Mouse (Mus musculus) yolk sac, embryonic 10.5 days (tissue): ENCODE measurements around the gene Hist2h2aa1.
"Not testable (repeated sequence)": the region's sequence is repeated elsewhere in the genome, so short reads cannot be mapped to it uniquely, and the experiment has no call there.

Experiments used
- DNase-seq: peaks from one replicate; pipeline ENCODE4 v3.0.0-alpha.2; 2017; ENCODE audit warnings: low spot score

The Hist2h2aa1 gene

DNA sequence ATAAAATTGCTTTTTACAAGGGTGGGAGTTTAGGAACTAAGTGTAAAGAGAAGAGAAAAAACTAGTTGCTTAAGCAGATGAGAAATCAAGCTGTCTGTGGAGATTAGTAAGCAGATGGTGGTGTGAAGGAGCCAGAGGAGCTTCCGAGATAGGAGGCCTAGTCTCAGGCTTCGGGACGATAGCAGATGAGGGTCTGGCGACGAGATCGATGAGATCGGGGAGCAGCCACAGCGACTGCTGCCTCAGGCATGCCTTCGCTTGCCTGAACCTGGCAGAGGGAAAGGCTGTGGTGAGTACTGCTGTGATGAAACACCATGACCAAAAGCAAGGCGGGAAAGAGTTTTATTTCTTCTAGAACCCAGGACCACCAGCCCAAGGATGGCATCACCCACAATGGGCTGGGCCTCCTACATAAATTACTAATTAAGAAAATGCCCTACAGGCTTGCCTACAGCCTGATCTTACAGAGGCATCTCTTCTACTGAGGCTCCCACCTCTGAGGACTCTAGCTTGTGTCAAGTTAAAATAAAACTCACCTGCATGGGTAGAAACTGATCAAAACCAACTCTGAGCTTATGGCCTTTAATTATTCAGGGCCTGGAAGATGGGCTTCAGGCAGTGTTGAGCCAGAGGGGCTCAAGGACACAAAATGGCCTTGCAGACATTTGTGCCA lies 9.5 kb downstream of the Hist2h2aa1 start:
- no peak for DNase-seq

DNA sequence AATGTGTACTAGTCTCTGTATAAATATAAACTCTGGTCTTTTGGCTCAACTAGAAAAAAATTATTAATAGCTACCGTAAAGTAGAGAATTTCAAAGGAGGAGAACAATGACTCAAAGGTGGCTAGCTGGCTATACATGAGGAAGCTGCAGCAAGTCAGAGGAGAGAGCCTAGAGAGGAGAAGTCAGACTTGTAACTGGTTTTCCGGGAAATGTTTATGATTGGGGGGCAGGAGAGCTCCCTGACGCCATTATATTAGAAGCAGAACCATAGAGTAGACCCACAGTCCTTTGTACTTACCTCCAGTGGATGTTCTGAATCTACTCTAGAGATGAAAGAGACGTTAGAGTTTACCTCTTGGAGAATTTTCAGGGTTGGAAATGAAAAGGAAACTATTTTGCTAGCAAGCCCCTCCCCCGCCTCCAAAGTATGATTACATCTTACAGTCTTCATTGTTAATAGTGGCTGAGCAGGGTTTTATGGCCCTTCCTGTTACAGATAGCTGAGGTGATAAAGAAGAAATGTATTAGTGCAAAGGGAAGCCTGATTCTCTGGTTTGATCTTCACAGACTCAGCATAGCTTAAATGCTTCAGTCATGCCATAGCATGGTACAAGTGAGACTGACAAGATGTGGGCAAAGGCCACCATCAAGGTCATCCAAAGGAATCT lies 10.8 kb downstream of the Hist2h2aa1 start:
- no peak for DNase-seq

DNA sequence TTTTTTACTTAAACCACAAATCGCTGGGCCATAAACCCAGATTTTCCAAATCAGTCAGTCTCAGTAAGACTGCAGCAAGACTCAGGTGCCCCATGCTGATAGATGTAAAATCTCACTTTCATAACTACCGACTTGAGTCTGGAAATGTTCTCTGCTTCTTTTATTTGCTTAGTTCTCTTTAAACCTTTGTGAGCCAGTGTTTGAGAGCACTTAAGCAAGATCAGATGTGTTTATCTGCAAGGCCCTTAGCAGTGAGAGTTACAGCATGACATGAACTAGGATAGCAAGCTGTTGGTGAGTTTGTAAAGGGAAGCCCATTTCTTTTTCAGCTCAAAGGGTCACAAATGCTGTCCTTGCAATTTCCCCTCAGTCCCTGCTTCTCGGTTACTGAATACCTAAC lies 11.9 kb downstream of the Hist2h2aa1 start:
- no peak for DNase-seq

DNA sequence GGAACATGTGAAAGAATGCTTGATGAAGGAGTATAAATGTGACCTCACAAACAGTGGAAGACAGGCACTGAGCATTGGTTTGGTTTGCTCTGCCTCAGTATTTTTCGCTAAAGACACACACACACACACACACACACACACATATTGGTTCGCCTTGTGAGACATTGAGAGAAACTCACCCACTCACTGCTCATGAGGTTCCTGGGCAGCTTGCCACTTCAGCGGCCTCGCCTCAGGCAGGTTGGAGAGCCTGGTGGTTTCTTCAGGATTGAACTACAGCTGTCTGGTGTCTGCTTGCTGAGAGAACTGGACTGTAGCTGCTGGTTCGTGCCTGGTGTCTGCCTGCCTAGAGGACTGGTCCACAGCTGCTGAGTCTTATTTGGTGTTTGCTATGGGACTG lies 14.9 kb downstream of the Hist2h2aa1 start:
- DNase-seq: no peak

DNA sequence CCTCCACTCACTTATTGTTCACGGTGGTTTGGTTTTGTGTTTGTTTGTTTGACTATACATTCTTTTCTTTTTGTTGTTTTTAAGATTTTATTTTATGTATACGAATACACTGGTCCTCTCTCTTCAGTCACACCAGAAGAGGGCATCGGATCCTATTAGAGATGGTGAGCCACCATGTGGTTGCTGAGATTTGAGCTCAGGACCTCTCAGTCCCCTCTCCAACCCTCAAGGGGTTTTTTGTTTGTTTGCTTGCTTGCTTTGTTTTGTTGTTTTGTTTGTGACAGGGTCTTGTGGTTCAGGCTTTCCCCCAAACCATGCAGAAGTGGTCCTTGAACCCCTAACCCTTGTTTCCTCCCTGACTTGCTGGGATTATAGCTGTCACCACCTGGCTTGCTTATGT lies 16.3 kb downstream of the Hist2h2aa1 start:
- DNase-seq: no peak

DNA sequence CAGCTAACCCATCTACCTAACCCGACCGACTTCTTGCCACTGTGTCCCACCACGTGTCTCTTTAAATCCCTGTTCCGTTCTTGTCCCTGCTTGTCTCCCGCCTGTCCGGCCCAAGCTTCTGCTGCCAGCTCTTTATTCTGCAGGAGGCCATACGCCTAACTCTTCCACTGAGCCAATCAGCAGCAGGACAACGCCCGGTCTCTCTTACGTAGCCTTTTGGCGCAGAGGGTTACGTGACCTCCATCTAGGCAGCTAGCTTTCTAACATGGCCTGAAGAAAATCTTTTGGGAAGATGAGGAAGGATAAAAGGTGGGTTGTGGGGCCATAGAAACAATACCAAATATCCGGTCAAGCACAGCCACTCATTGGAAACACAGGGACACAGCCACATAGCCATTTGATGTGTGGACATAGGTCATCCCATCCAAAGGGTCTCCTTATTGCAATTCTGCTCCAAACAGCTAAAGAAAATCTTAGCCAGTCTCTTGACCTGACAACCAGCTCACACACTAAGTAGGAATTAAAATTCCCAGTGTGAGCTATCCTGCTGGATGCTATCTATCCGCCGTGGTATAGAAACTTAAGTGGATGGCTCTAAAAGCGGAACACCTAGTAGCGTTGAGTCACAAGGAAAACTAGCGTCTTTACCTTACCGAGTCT lies 17.0 kb downstream of the Hist2h2aa1 start:
- DNase-seq: peak; percentile 86

DNA sequence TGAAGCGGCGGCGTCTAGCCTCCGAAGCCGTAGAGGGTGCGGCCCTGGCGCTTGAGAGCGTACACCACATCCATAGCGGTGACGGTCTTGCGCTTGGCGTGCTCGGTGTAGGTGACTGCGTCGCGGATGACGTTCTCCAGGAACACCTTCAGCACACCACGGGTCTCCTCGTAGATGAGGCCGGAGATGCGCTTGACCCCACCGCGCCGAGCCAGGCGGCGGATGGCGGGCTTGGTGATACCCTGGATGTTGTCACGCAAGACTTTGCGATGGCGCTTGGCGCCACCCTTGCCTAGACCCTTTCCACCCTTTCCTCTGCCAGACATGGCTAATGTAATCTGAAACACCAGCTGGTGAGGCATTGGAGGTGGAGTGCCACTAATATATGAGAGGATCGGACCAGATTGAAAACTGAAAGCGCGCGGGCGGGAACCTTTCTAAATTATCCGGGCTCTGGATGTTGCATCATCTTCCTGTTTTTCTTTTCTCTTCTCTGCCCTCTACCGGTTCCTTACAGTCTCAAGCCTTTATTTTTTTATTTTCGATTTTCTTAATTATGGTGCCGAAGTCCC lies 17.8 kb downstream of the Hist2h2aa1 start, which contains the start of gene Hist2h4:
Gene Hist2h4, minus strand, starts transcription at position 333 of the 572 bp plus-strand sequence.
- DNase-seq: peak; percentile 97

DNA sequence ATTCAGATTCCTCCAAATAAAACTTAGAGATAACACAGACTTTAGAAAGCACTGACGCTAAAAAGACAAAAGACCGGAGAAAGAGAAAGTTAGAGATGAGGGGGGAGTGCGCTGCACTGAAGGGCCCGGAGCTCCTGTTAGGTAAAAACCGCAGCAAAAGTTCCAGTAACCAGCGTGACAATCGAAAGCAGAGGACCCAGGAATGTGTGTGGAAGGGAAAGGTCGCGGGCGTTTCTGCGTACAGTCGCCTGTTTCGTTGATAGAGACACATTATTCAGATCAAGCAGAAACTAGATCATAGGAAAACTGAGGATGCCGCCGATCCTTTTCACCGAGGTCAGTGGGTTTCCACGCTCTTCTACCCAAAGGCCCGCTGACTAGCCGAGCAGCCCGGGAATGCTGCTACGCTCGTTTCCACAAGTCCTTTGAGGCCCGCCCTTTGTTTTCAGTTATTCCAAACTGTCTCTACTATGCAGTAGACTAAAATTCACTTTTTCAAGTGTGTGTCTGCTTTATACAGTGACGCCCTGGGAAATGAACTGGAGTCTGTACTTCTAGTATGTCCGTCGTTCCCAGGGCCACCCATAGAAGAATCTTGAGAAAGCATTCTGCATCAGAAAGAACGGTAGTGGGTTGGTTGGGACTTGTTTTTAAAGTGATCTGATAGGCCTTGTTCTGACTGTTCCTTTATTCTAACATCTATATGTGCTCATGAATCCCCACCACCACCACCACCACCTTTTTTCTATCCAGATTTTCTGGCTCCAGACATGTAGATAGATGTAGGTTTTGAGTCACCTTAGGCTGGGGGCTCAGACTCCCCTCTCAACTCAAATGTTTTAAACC lies 18.5 kb downstream of the Hist2h2aa1 start:
- peak; percentile 75 for DNase-seq

DNA sequence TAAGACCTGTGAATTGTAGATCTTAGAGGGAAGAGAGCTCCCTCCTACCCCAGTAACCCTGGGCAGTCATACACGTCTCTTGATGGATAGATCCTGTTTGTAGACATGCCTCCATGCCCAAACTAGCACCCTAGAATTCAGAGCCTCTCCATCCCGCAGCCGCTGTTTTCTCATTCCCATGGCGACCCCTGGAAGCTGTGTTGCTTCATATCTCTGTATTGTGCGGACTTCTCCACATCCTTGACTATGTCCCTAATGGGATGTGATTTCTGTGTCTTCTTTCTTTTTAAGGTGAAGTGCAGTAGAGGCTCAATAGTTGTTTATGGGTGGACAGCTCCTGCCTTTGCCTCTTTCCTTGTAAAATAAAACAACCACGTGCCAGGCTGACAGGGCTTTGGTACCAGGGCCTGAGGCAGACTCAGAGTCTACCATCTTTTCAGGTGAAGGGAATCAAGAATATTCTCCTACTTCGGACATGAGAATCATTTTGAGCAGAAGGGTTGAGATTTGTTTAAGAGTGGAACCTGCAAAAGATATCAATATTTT lies 19.2 kb downstream of the Hist2h2aa1 start:
- DNase-seq: no peak

DNA sequence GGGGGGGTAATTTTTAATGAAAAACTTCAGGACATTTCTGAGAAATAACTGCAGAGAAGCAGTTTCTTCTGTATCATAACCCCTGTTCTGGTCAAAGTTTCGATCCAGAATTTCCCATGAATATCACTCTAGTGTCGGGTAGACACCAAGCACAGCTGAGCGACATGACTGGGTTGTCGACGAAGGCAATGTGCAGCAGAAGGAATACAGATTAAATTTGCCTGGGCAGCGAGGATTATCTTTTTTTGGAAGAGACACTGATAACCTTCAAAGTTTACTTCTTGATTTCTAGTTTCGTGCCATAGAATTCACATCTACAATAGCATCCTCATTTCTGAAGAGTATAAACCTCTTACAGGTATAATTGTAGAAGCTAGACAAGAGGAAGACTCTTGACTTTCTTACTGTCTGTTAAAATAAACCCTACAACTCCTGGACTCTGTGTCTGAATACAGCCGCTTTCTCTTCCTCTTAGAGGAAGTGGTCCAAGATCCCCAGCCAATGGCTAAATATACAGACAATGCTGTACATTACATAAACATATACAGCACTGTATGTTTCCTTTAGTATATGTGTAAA lies 20.9 kb downstream of the Hist2h2aa1 start:
- no peak for DNase-seq

DNA sequence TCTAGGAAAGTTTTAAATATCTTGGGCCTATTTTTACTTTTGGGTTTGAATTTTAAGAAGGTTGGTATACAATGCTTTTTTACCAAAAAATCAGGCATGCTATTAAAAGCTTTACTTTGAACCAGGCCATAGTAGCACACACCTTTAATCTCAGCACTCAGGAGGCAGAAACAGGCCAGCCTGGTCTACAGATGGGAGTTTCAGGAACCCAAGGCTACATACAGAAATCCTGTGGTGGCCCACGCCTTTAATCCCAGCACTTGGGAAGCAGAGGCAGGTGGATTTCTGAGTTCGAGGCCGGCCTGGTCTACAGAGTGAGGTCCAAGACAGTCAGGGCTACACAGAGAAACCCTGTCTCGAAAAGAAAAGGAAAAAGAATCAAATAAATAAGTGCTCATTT lies 22.2 kb downstream of the Hist2h2aa1 start:
- DNase-seq: no peak

DNA sequence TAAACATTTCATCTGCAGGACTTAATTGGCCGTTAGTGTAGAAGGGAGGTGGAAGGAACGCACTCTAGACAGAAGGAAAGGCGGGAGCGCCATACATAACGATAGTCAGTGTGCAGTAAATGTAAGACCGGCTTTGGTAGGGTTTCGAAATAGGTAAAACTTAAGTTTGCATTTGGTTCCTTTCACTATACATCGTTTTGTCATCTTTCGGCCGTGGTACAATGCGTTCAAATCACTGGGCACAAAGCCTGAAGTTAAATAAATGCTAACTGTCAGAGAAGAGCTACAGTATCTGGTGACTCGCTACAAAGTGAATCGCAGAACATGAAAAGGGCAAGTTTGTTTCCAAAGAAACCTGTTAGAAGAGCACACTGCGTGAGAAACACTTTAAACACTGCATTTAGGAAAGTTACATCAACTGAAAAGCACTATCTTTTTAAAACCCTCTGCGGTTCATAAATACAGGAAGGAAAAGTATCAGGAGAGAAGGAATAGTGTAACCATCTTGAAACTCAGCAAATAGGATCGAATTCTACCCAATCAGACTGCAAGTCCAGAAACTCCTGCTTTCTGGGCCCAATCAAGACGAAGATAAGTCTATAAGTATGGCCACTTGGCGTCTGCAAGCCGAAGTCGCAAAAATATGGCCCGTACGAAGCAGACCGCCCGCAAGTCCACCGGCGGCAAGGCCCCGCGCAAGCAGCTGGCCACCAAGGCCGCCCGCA lies 22.9 kb downstream of the Hist2h2aa1 start, which contains the start of gene Hist2h3b:
Gene Hist2h3b, plus strand, starts transcription at position 604 of the 725 bp plus-strand sequence.
- peak; percentile 90 for DNase-seq

DNA sequence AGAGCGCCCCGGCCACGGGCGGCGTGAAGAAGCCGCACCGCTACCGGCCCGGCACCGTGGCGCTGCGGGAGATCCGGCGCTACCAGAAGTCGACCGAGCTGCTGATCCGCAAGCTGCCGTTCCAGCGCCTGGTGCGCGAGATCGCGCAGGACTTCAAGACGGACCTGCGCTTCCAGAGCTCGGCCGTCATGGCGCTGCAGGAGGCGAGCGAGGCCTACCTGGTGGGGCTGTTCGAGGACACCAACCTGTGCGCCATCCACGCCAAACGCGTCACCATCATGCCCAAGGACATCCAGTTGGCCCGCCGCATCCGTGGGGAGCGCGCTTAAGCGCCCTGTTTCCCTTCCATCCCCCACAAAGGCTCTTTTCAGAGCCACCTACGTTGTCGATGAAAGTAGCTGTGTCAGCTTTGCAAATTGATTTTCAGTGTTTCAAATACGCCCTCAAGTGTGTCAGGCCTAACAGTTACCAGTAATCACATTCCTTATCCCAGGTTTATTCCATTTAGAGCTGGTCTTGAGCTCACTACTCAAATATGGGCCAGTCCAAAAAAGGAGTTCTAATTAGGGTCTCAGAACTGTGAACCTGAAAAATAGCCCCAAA lies 23.6 kb downstream of the Hist2h2aa1 start:
- DNase-seq: not testable (repeated sequence)

DNA sequence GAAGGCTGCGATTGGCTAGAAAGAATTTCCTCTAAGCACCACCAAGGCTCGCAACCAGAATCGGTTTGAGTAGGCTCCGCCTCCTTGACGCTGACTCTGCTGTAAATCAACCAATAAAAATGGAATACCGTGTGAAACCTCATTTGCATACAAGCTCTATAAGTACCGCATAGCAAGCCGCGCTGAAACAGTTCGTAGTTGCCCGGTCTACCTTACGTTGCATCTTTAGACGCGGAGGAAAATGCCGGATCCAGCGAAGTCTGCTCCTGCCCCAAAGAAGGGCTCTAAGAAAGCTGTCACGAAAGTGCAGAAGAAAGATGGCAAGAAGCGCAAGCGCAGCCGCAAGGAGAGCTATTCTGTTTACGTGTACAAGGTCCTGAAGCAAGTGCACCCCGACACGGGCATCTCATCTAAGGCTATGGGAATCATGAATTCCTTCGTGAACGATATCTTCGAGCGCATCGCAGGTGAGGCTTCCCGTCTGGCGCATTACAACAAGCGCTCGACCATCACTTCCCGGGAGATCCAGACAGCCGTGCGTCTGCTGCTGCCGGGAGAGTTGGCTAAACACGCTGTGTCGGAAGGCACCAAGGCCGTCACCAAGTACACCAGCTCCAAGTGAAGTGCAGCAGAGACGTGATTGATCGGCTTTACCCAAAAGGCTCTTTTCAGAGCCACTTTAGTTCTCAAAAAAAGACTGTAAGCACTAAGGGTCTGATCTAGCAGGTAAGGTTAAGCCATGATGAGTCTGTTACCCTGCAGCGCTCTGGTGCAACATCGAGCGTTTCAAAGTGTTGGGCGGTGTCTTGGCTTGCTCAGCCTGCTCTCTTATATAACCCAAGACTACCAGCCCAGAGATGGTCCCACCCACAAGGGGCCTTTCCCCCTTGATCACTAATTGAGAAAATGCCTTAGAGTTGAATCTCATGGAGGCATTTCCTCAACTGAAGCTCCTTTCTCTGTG lies 24.5 kb downstream of the Hist2h2aa1 start, which contains the start of gene Hist2h2bb:
Gene Hist2h2bb, plus strand, starts transcription at position 242 of the 964 bp plus-strand sequence.
- peak; percentile 97 for DNase-seq

DNA sequence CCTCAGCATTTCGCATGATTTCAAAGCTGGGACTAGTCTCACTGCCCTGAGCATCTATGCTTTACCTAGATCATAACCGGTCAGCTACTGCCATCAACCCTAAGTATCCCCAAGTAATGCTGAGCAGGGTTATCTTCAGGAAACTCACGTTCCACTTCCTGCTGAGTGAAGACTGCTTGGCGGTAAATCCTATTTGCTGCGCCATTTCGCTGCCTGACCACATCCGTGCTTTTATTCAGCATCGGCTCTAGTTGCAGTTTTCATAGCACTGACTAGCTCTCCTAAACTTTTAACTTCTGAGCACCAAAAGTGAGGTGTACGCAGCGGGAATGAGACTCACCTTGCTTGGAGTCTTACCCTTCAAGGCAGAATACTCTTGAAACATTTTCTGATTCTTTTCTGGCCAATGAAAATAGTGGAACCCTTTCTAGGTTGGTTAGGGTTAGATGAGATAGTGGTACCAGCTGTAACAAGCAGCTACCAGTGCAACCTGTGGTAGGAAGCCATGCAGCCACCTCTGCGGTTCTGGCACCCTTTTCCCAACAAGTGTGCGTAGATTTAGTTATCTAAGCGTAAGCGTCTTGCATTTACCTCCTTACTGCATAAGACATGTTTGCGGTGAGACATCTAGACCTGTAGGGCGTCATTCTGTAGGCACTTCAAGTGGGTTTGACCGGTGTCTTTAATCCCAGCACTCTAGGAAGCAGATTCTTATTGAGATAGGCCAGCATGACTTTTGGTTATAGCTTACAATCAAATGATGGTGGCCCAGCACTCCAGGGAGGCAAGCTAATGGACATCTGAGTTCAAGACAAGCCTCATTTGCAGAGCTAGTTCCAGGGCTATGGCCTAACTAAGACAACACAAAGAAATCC lies 28.5 kb downstream of the Hist2h2aa1 start:
- DNase-seq: no peak

DNA sequence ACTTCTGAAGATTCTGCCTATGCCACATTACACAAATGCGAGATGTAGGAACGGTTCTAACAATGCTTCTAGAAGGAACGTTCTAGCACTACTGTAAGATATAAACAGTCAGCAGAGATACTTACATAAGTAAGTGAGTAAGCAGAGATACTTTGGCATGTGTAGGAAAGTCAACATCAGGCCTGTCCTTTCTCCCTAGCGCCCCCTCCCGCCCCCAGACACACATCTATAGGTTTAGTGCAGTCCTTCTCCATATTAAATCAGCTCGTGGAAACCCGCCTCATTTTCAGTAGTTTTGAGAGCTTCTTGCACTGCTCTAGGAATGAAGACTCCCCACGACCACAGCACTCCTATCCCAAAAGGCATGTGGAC lies 32.1 kb downstream of the Hist2h2aa1 start:
- DNase-seq: peak; percentile 60

DNA sequence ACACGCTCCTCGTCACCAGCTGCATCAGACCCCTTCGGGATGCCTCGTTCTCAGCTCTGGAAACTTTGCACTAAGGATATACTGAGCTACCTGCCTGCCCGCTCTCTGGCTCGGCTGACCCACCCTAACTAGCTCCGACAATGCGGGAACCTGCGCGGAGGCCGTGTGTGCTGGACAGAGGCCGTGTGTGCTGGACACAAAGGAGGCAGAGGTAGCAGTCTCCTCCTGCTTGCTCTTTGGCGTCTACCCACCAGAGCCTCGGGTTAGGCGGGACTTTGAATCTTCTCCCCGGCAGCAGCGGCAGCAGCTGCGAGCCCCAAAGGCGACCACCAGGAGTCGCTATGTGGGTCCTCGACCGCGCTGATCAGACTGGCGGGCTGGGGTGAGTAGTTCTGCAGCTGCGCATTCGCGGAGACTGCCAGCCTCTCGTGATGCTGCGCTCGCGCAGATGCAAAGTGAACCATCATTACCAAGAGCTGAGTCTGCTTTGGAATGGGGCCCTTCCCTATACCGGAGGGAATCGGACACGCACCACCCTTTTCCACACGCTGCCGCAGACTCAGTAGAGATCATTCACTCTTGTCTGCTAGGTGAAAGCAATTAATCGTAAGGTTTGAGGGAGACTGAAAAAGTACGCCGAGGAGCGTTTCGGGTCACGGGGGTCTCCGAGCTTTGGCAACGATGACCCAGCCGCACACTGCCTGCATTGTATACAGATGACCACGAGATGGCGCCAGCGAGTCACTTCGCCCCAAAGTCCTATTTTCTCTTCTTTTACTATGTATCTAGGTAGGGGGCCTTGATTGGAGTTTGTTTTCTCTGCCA lies 32.7 kb downstream of the Hist2h2aa1 start:
- DNase-seq: peak; percentile 91
